Mouse (Mus musculus): ENCODE data around the gene Cox20.
A peak's percentile ranks its signal among the peaks of the same experiment; 100 is the strongest.
"Not testable (repeated sequence)": the region's sequence is repeated elsewhere in the genome, so short reads cannot be mapped to it uniquely, and the experiment has no call there.

The Cox20 gene

GRCm38 (mm10) chr1:178318389-178319184, at the start of gene Cox20:
TSS of gene Cox20 (plus strand) at chr1:178319130.
- DNase-seq (ENCODE audit: low read depth): peak; percentile 98

DNA sequence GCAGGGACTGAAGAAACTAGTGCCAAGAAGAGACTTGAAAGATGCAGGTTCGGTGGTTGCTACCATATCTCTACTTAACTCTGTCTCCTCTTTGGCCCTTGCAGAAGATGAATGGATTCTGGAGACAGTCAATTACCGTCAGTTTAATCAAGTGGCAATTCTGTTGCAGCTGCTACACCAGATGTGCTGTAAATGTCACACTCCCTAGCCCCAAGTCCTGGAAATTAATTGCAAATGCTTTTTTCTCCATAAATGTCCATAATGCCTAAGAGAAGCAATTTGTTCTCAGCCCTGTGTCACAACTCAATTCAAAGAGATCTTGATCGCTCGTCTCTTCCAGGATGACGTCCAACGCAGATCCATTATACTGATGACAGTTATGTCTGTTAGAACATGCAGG, 48.3 kb upstream of the Cox20 start:
- no peak for DNase-seq (ENCODE audit: low read depth)

- DNase-seq (ENCODE audit: low read depth): no peak
Measured at GRCm38 (mm10) chr1:178275174-178275730, 43.7 kb upstream of the Cox20 start.

DNA sequence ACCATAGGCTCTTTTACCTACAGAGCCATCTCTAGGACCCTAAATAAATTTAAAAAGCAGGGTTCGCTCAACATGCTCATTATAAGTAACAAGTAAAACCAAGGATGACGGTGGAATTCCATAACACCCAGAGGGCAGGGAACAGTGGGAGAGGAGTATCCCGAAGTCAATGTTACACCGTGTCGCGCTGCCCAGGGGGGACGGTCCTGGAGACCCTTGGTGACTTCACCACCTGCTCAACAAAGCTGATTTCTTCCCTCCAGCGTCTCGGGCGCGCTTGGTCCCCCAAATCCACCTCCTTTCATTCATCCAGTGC, 43.2 kb upstream of the Cox20 start:
- no peak for DNase-seq (ENCODE audit: low read depth)

GRCm38 (mm10) chr1:178276054-178276911, 42.6 kb upstream of the Cox20 start:
- no peak for DNase-seq (ENCODE audit: low read depth)

DNA sequence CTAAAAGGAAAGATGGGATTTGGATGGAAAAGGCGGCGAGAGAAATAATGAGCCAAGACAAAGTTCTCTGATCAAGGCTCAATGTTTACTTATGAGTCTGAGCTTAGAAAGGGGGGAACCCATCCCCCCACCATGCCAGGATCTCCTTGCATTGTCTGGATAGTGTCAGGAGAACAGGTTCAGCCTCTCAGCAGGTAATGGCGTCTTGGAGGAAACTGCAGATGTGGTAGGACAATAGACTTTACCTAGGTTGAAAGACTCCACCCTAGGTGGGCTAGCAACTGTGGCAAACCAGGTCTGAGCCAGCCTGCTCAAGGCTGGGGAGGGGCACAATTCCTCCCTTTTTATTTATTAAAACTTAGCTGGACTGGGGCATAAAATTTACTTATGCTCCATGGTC, 35.6 kb upstream of the Cox20 start:
- DNase-seq (ENCODE audit: low read depth): not testable (repeated sequence)

GRCm38 (mm10) chr1:178283946-178284720, 34.8 kb upstream of the Cox20 start:
- DNase-seq (ENCODE audit: low read depth): no peak

GRCm38 (mm10) chr1:178287601-178288176, 31.2 kb upstream of the Cox20 start:
- DNase-seq (ENCODE audit: low read depth): no peak

- no peak for DNase-seq (ENCODE audit: low read depth)
Measured at GRCm38 (mm10) chr1:178291716-178292115, 27.2 kb upstream of the Cox20 start.

DNA sequence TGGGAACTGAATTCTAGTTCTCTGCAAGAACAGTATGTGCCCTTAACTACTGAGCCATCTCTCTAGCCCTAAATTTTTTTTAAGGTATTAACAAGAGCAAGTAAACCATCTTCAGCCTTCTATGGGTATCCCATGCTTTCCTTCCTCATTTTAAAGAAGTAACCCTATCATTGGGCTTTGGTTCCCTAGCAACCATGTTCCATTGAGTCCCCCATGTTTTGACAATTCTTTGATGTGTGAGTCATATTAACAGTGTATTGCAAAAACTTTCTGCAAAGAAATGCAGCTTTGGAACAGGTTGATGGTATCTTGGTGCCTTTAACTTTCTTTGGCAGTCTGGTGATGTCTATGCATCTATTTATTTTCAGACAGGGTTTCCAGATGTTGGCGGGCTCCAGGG, 24.9 kb upstream of the Cox20 start:
- DNase-seq (ENCODE audit: low read depth): peak; percentile 41

DNA sequence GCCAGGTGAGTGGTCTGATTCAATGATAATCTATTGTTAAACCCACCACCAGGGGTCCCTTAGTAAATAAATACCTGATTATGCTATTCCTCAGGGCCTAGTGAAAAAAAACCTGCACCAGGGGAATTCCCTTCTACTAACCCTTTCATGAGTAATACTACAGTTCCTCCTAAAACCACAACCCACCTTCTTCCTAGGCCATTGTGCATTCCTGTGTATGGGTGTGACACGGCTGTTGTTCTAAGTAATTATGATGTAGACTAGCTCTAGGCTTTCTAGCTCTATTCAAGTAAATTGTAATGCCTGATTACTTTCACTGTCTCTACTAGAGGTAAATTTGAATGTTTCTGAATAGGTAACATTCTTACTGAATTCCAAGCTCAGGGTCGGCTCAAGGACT, 17.7 kb upstream of the Cox20 start:
- not testable (repeated sequence) for DNase-seq (ENCODE audit: low read depth)

DNA sequence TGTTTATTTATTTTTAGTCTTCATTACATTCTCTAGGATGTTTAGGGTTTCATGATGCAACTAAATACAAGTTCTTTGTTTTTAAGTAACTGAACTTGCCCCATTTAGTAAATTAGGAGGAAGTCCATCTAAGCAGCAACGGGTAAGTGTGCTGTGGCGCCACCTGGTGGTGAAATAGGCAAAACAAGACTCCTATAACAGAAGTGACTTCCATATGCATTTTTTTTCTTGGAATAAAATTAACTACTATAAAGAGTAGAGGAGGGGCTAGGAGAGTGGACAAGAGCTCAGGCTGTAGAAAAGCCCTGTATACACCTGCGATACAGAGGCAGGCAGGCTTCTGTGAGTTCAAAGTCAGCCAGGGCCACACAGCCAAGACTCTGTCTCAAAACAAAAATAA, 15.5 kb upstream of the Cox20 start:
- DNase-seq (ENCODE audit: low read depth): peak; percentile 90

DNA sequence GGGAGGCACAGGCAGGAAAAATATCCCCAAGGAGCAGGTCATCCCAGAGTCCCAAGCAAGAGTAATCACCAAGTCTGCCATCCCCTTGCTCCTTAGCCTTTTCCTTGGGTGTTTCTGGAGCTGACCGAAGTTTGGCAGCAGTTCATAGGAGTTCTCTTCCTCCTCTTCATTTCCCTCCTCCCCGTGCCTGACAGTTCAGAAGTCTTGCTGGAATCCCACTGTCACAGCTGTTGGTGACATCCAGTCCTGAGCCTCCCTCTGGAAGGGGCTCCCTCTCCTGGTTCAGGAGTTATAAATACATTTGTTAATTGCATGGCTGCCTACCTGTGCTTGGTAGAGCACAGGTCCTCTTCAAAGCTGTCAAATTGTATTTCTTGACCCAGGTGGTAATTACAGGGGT, 9.4 kb upstream of the Cox20 start:
- no peak for DNase-seq (ENCODE audit: low read depth)

DNA sequence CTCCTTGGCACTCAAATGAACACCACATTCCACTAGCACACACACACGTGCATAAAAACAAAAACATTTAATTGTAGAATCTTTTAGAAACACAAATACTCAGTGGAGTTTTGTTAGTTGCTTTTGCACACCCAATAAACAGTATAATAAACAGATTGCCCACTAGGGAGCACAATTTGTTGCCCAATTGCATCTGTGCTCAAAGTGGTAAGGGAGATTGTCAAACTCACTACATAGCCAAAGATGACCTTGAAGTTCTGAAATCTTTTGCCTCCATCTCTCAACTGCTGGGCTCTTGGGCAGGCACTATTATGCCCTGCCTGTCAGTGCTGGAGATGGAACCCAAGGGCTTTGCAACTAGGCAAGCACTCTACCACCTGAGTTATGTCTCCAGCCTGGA, 8.8 kb upstream of the Cox20 start:
- no peak for DNase-seq (ENCODE audit: low read depth)

- no peak for DNase-seq (ENCODE audit: low read depth)
Measured at GRCm38 (mm10) chr1:178313039-178313597, 5.8 kb upstream of the Cox20 start.

GRCm38 (mm10) chr1:178314236-178314635, 4.7 kb upstream of the Cox20 start:
- DNase-seq (ENCODE audit: low read depth): no peak

GRCm38 (mm10) chr1:178317275-178318001, 1.5 kb upstream of the Cox20 start:
- DNase-seq (ENCODE audit: low read depth): peak; percentile 54

- peak; percentile 89 for DNase-seq (ENCODE audit: low read depth)
Measured at GRCm38 (mm10) chr1:178318002-178318388, 935 bp upstream of the Cox20 start.

- peak; percentile 67 for DNase-seq (ENCODE audit: low read depth)
Measured at GRCm38 (mm10) chr1:178319295-178320037, 536 bp downstream of the Cox20 start.
